Mouse (Mus musculus) adrenal gland, adult 2 months (tissue): ENCODE results near the gene Tmem79. TPM values are rescaled to one million over a fixed set of nuclear protein-coding genes. Genes with fewer than 3 reads are reported as not detected.
"Not testable (repeated sequence)": the region's sequence is repeated elsewhere in the genome, so short reads cannot be mapped to it uniquely, and the experiment has no call there.

Experiments used
- DNase-seq: peaks from one replicate; pipeline ENCODE4 v3.0.0; 2021
- polyA plus RNA-seq: library from polyadenylated mRNA; depleted of rRNA; stranded (reverse); fragments of >200 nt; gene quantifications from 2 replicates; pipeline ENCODE4 v1.2.3, GENCODE M21; 2012
- total RNA-seq, 2 experiments: library from RNA; stranded (reverse); gene quantifications; 2 replicates each; pipeline ENCODE4 v1.2.3; 2021

Gene Tmem79
- total and polyA plus RNA-seq, 3 experiments = 13.9 to 20.1 (median 14.1) TPM

DNA sequence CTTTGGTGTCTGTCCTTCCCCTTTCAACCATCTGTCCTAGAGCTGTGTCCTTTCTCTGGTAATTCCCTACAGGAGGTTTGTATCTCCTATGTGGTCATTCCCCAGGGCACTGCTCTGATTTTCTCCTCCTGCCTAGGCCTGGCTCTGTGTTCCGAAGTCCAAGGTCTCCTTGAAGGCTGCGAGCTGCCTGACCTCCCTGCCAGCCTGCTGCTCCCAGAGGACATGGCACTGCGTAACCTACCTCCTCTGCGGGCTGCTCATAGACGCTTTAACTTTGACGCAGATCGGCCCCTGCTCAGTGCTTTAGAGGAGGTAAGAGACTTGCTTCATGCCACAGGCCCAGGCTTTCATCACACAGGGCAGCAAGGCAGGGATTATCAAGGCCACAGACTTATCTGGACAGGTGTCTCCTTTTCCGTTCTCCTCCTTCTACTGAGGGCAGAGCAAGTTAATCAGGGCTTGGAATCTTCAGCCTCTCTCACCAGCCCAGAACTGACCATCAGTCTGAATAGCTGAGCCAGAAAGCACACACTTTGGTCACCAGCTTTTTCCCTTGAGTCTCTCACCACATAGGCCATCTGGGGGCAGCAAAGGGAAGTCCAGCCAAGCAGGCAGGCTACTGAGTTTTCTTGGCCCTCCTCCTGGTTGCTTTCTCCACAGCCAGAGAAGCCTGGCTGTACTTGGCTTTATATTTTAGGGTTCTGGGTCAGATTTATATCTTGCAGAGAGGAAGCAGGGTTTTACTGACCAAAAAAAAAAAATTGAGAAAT is 18.6 kb upstream of the Tmem79 start:
- DNase-seq = peak; percentile 76

DNA sequence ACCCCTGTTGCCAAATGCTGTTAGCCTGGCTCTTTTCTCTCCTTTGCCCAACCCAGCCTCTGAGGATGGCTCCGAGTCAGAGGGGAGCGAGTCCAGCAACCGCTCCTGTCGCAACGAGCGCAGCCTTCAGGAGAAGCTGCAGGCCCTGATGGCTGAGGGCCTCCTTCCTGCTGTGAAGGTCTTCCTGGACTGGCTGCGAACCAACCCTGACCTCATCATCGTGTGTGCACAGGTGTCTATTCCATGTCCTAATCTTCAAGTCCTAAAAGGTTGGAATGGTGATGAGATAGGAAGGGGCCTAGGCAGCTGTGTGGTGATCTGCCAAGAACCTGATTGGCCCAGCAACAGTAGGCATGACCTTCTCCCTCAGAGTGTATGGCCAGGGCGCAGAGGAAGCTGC is 17.0 kb upstream of the Tmem79 start:
- DNase-seq = no peak

DNA sequence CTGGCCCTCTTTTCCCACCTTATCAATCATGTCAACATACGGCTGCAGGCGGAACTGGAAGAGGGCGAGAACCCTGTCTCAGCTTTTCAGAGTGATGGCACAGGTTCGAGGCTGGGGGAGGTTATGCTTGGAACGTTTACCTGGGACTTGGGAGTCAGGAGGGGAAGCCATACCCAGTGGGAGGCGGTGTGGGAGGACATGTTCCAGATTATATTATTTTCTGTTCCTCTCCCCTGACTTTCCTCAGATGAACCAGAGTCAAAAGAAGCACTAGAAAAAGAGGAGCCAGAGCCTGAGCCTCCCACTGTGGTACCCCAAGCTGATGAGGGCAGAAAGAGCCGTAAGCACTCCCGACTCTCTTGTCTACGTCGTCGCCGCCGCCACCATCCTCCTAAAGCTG is 14.8 kb upstream of the Tmem79 start:
- DNase-seq = no peak

DNA sequence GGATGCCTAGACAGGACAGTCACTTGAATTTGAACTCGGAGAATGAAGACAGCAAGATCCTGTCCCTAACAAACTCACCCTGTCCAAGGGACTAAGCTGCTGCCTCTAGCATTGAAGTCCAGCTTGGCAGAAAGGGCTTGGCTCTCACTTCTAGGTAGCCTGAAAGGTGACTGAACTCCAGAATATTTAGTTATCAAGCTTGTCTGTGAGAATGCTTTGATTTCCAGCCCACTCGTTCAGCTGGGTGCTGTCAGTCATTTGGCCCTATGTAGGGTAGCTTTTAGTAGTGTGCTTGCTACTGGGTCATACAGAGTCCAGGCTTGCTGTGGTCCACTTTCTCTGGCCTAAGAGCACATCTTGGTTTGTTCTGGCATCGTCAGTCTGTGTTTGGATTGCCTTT is 3.1 kb upstream of the Tmem79 start:
- no peak for DNase-seq

DNA sequence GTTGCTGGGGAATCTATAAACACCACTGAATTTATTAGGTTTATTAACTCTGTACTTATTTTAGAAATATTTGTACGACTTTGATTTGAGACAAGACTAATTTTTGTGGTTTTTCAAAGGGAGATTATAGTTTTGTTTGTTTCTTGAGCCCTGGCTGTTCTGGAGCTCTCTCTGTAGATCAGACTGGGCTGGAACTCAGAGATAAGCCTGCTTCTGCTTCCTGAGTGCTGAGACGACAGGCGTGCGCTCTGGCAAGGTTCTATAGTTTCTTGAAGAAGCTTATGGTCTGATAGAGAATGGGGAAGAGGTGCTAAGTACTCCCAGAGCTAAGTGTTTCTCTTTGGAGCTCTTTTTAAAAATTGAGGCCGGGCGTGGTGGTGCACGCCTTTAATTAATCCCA is 2.4 kb upstream of the Tmem79 start:
- no peak for DNase-seq

DNA sequence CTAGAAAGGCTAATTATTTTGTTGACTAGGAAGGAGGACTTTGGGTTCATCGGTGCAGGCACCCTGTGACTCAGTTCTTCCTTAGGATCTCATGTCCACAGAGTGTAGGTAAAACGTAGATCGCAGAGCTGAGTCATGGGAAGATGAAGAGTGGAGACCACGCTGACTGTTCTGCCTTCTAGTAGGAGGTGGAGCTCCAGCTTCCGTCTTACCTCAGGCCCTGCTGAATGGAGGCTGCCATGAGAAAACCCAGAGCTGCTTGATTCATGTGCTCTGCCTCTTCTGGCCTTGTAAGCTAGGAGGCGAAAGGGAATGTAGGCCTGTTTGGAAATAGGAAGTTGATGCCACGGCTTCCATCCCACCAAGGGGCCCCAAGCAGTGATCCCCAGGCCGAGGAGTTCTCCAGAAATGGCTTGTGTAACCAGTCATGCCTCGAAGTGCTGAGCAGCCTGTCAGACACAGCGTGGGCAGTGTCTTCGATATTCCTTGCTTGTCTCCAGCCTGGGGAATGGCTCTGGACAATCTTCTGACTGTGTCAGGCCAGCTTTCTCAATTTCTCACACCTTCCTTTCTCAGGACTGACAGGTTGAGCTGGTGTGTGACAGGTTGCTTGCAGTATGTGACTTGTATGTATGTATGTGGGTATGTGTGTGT is 1.5 kb upstream of the Tmem79 start:
- peak; percentile 28 for DNase-seq

DNA sequence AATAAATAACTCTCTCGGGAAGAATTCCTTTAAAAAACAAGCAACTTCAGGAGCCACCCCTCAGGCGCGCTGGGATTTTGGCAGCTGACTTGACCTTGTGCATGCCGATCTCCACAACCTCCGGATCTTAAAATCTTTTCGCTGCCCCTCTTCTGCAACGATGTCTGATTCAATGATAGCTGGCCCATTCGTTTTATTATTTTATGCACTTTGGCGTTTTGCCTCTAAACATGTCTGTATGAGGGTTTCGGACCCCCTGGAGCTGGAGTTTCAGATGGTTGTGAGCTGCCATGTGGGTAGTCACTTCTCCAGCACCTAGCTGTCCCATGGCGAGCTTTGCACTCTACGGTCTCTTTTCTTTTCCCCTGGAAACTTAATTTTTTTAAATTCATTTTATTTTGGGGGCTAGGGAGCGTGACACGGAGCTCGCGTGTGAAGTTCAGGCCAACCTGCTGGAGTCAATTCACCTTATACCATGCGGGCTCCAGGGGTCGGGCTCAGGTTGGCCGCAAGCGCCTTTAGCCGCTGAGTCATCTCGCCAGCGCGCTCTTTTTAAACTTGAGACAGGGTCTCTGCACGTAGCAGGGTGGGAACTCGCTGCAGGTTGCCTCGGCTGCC is 403 bp downstream of the Tmem79 start:
- DNase-seq = no peak

DNA sequence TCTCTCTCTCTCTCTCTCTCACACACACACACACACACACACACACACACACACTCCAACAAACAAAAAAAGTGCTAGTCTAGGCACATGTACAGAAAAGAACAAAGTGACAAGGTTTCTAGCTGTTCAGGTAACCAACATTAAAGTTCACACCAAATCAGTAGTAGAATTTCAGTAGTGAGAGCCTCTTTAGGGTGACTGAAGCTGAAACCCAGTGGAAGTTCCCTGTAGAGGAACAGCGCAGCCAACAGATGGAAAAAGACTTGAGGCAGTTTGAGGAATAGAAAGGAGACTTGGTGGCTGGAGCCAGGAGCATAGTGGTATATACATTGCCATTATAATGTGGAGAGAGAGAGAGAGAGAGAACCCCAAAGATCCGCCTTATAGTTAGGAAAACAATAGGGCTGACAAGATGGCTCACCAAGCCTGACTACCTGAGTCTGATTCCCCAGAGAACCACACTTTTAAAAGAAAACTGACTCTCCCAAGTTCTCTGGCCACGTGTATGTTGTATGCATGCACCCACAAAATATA is 979 bp downstream of the Tmem79 start:
- DNase-seq = no peak

DNA sequence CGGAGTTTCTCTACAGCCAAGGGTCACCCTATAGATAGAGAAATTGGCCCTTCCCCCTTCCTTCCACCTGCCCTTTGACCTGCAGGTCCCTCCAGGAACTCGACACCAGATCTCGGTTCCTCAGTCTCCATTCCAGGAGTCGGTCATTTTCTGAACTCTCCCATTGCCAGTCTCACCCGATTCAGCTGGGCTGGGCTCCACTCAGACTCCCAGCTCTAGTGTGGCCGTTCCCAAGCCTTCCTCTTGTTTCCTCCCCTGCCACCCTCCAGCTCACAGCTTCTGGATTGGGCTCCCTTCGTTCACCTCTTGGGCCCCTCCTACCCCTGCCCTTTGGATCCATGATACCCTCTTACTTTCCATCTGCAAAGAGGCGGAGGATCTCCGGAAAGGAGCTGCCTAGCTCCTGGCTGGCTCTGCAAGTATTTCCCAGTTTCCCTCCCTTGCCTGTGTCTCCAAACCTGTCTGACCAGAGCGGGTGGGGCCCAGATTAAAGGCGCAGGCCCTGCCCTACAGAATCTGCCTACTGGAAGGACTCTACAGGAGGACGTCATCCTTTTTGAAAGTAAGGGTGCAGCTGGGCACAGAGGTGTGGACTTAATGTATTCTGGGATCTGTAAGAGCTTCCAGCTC is 1.8 kb downstream of the Tmem79 start:
- no peak for DNase-seq

DNA sequence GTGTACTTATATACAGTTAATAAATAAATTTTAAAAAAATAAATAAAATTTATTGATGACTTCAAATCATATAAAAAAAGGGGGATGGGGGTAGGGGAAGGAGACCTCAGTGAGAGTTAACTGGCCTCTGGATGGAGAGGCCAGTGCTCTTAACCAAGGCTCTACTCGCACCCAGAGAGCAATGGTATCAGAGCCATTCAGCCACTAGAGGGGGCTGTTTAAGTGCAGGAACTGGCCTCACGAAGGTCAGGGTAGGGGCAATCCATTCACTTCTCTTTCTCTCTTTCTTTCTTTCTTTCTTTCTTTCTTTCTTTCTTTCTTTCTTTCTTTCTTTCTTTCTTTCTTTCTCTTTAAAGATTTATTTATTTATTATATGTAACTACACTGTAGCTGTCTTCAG is 4.7 kb downstream of the Tmem79 start:
- peak; percentile 60 for DNase-seq

DNA sequence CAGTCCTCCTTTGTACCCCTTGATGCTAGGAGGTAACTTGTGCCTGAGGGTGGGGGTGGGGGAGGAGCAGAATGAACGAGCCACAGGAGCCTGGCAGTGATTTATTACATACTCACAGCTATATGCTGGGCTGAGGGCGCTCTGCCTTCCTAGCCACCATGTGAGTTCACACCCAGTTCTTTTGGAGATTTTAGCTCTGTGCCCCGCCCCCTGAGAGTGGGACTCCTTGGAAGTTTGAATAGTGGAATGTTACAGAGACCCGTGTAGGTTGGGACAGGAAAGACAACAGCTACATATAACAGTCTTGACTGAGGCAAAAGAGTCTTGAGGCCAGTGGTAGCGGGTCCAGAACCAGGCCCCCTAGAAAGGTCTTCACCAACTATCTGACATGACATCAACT is 7.0 kb downstream of the Tmem79 start:
- DNase-seq = no peak

DNA sequence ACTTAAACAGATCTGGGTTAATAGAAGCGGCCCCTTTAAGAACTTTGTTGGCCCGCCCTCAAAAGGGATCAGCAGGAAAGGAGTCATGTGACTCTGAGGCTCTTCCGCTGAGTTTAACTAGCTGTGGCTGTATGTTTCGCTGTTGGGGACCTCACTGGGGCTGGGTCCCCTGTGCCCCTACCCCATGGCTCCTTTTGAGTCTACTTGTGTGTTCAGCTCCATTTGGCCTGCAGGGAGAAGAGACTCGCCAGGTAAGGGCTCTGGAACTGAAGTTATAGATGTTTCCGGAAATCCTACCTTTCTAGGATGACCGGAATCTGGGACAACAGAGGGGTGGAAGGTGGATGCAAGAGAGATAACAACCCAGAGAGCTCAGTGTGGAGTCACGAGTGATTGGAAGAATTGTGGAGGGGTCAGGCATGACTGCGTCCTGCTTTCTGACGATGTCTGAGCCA is 11.0 kb downstream of the Tmem79 start, which contains the start of gene Glmp:
Gene Glmp (plus strand): TSS at position 73 of the 455 bp plus-strand sequence.
- DNase-seq = peak; percentile 70

DNA sequence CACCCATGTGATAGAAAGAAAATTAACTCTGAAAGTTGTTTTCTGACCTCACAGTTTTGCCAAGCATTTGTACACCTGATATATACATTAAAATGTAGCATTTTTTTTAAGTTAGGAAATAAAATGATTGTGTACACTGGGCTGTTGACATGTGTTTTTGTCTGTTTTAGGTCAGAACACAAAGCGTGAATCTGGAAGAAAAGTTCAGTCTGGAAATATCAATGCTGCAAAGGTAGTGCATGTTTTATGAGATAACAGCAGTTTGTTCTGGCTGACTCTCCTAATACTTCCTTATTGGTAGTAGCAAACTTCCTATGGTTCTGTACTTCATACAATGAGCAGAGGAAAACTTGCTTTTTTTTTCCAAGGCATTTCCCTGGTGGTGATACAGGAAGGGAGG is 36.8 kb downstream of the Tmem79 start:
- no peak for DNase-seq

DNA sequence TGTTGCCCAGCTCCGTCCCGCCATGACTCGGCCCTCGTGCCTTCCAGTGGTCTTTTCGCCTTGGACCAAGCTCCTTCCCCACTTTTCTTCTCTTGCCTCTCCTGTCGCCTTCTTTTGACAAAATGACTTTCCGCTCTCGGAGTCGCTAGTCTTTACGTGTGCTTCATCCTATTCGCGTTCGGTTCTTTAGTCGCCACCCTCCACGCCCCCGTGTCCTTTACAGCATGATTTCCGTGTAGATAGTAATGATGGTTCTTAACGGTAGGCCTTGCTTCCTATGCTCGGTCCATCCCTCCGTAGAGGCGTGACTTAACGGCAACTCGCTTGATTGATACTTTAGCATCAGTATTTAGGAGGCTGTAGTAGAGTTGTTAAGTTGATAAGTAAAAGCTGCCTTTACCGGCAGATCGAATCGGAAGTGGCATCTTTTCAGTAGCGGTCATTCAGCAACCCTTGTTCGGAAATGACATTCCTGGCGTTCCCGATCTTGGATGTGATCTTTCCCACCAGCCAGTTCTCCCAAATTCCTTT is 38.6 kb downstream of the Tmem79 start:
- no peak for DNase-seq

DNA sequence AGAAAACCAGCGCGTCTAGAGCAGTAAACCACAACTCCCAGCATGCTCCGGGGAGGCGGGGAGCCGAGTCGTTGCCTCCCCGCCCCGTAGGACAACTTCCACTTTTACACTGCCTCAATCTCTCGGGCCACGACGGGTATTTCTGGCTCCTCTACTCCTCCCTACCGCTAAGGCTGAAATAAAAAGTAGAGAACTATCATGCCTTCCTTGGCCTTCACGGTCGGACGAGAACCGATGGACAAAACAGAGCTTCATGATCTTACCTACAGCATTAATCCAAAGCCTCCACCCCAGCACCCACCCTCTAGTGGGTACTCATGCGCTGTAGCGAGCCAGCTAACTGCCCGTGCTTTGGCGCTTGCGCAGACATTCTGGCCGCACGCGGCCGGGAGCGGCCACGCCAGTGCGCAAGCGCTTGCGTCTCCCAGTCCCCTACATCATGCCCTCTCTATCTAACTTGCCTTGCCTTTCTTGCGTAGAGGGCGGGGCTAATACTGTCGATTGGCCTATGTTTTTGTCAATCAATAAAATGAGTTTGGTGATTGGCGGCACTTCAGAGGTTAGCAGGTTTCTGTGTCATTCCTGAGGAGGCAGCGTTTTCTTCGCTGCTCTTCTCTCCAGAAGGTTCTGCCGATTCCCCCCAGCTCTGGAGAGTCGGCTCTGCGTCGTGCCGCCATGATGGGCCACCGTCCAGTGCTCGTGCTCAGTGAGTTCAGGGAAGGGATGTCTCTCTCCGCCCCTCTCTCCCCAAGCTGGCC is 39.2 kb downstream of the Tmem79 start, which contains the start of the genes Tsacc and Cct3:
Gene Tsacc (minus strand): TSS at position 439 of the 758 bp plus-strand sequence.
Gene Cct3 (plus strand): TSS at position 556 of the 758 bp plus-strand sequence.
- DNase-seq = peak; percentile 98

DNA sequence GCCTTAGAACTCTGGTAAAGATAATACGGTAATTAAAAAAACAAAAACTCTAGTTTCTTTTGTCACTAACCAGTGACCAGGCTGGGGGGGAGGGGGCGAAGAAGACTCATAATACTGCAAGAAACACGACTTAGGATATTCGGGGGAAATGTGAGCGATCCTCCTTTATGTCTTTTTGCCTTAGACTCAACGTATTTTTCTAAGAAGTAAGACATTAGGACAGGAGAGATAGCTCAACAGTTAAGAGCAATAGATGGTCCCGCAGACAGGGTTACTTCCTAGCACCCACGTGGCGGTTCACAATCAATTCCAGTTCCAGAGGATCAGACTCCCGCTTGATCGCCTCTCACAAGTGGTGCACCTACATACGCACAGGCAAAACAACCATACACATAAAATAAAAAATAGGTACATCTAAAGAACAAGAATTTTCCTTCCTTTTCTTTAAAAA is 39.8 kb downstream of the Tmem79 start:
- no peak for DNase-seq

DNA sequence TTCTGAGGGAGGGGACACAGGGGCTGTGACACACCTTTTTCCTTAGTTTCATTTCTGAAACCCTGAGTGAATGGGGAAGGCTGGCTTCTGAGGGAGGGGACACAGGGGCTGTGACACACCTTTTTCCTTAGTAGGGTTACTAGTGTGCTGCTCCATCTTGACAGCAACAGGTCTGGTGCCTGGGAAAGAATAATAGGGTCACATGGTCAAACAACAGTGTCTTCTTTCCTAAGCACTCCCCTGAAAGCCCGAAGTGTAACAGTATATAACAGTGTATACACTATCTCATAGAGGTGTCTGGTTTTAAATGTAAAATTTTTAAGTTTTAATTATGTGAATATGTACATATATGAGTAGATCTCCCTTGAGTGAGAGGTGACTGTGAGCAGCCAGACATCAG is 40.7 kb downstream of the Tmem79 start:
- not testable (repeated sequence) for DNase-seq

DNA sequence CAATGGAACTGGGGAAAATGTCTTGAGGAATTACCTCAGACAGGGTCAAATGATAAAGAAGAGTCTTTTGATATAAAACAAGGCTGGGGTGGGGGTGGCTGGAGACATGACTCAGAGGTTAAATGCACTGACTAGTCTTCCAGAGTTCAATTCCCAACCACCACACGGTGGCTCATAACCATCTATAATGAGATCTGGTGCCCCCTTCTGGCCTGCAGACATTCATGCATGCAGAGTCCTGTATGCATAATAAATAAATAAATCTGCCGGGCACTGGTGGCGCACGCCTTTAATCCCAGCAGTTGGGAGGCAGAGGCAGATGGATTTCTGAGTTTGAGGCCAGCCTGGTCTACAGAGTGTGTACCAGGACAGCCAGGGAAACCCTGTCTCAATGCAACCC is 44.0 kb downstream of the Tmem79 start:
- peak; percentile 51 for DNase-seq

DNA sequence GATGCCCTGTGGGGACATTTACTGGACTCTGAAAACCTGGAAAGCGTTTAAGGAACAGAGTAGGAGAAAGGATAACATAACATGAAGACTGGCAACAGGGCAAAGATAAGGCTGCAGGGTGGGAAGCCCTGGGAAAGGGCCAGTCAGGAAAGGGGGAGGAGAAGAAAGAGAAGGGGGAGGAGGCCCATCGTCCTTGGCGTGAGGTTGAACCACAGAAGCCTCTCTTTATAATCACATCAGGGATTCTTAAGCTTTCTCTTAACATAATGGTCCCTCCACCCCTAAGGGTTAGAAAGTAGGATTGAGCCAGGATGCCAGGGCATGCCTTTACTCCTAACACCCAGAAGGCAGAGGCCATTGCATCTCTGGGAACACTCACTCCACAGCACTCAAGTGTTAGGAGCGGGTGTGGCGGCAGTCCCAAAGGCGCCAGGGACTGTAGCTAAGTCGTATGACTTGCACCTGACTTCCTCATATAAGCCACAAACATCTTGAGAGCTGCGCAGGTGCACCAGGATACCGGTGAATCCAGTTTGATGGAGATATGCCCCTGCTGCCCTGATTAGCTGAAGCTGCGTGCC is 47.7 kb downstream of the Tmem79 start:
- DNase-seq = not testable (repeated sequence)

DNA sequence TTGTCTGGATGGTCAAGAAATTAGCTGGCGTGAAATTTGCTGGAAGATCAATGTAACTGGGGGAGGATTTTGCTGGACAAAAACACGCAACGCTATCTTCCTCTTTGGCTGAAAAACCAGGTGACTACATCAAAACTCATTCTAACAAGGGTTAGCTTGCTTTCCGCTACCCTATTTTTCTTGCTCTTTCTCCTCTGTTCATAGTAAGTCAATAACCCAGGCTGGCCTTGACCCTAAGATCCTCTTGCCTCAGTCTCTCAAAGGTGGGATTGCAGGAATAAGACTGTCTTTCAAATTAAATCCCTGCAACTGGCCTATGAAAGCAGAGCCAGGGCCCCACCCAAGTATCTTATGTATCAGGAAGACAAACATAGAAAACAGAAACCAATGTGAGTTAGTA is 48.8 kb downstream of the Tmem79 start, which contains the start of gene Gm38392:
Gene Gm38392 (minus strand): TSS at position 101 of the 400 bp plus-strand sequence.
- DNase-seq = no peak

DNA sequence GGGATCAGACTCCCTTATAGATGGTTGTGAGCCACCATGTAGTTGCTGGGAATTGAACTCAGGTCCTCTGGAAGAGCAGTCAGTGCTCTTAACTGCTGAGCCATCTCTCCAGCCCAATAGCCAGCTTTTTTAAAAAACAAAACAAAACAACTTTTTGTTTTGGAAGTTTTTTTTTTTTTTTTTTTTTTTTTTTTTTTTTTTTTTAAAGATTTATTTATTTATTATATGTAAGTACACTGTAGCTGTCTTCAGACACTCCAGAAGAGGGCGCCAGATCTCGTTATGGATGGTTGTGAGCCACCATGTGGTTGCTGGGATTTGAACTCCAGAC is 50.4 kb downstream of the Tmem79 start:
- DNase-seq = not testable (repeated sequence)
